Mouse (Mus musculus) forebrain, embryonic 12.5 days (tissue): Measurements from ENCODE around the gene Gh. TPM values are rescaled to one million over a fixed set of nuclear protein-coding genes. Genes with fewer than 3 reads are reported as not detected.

Experiments used
- ATAC-seq: fragments of 200-750 bp; cut with Nextera tagmentation; 2 replicates; pipeline ENCODE4 v1.8.0; 2017; ENCODE audit warnings: moderate TSS enrichment; ENCODE audit not compliant: low FRiP score
- H3K27ac ChIP-seq: fragments of 300-500 bp; sonication (generic); 2 replicates; pipeline ENCODE4 v1.5.1; 2016; ENCODE audit warnings: mild to moderate bottlenecking
- H3K27me3 ChIP-seq: fragments of 300-500 bp; sonication (generic); 2 replicates; pipeline ENCODE4 v1.6.1; 2016; ENCODE audit warnings: mild to moderate bottlenecking
- H3K36me3 ChIP-seq: fragments of 300-500 bp; sonication (generic); replicated peaks from 2 replicates; pipeline ENCODE4 v1.6.1; 2016; ENCODE audit warnings: mild to moderate bottlenecking
- H3K4me1 ChIP-seq: fragments of 300-500 bp; sonication (generic); 2 replicates; pipeline ENCODE4 v1.6.1; 2016
- H3K4me2 ChIP-seq: fragments of 300-500 bp; sonication (generic); 2 replicates; pipeline ENCODE4 v1.6.1; 2016; ENCODE audit warnings: mild to moderate bottlenecking, moderate library complexity
- H3K4me3 ChIP-seq: fragments of 300-500 bp; sonication (generic); replicated peaks from 2 replicates; pipeline ENCODE4 v1.5.1; 2016; ENCODE audit warnings: mild to moderate bottlenecking
- H3K9ac ChIP-seq: fragments of 300-500 bp; sonication (generic); 2 replicates; pipeline ENCODE4 v1.6.1; 2016; ENCODE audit warnings: mild to moderate bottlenecking
- H3K9me3 ChIP-seq: fragments of 300-500 bp; sonication (generic); 2 replicates; pipeline ENCODE4 v1.6.1; 2016
- WGBS: fragments of 180-500 bp; shearing (Covaris S2); methylation state at CpG from one replicate; pipeline ENCODE4 v1.1.7; 2016; 5-methylcytosine and 5-hydroxymethylcytosine counted together
- polyA plus RNA-seq: library from polyadenylated mRNA; unstranded; fragments of >200 nt; fragmentation: Nextera tagmentation; extraction: Ambion mirVana; gene quantifications from 2 replicates; pipeline ENCODE4 v1.2.1, GENCODE M21; 2016

Gene Gh
- polyA plus RNA-seq, 1 experiment from 2014 or later = not detected

DNA sequence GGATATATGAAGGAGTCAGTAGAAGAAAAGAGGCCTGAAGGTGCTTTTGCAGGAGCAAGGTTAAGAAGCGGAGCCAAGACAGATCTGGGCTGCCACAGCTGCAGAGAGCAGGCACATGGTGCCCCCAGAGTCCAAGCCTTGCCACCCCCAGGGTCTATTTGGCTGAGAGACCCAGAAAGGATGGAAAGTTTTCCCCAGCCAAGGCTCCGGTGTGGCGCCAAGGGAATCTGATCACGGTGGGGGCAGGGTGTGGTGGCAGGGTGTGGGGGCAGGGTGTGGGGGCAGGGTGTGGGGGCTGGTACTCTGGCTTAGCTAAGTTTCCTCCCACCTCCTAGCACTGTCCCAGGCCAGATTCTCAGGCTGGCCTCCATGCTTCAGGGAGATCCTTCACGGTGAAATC, 26.9 kb upstream of the Gh start:
- ATAC-seq = no peak
- Histone ChIP-seq H3K9ac (no peak overlapping the region), H3K9me3 (no peaks in the 10 kb centered on the region), H3K4me3 (no peak overlapping the region), H3K27ac (no peak overlapping the region), H3K4me2 (no peak overlapping the region), H3K4me1 (no peaks in the 10 kb centered on the region), H3K27me3 (peaks cover 6% of the 10 kb centered on the region; the same call in 1 of the 2 replicates), H3K36me3 (no peaks in the 10 kb centered on the region)
- WGBS = 74% methylated on average over 5 of the region's 5 CpGs

DNA sequence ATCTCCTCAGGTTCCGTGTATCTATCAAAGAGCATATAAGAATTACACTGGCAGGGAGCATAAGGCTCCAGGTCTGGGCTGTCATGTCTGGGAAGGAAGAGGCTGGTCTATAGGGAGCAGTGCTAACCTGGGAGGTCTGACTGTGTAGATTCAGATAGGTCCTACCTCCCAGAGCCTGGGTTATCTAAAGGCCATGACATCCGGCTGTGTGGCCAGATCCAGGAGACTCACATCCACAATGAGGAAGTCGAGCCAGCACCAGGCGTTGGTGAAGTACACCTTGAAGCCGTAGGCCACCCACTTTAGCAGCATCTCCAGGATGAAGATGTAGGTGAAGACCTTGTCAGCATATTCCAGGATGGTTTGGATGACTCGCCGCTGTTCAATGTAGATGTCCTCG, 24.8 kb upstream of the Gh start:
- 89% methylated on average over 8 of the region's 8 CpGs for WGBS
- no peaks in the 10 kb centered on the region for H3K9me3 ChIP-seq
- no peak for ATAC-seq

DNA sequence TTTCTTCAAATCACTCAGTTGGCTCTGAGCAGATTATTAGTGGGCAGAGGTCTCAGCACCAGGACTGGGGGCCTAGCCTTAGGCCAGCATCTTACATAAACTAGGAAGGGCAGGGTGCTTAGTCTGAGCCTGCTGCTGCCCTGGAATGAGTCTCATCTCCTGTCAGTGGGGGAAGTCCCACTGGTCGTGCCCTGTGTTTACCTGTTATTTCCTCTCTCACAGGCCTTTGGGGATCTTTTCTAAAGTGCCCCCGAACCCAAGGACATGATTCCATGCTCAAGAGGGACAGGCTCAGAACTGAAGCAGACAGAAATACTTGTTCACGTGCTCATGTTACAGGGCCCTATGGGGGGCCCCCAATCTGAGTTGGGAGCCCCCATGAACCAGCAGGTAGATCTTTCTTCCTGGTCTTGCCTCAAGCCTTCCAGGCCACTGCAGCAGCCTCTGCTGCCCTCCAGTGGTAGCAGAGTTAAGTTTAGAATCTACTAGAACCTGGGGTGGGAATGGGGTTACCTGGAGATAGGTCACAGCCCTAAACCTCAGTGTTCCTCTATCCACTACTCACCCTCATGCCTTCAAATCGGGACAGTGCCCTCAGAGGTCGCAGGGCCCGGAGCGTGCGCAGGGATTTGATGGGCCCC, 24.0 kb upstream of the Gh start:
- WGBS = 70% methylated on average over 8 of the region's 8 CpGs
- H3K9me3 ChIP-seq = no peaks in the 10 kb centered on the region
- H3K36me3 ChIP-seq = no peaks in the 10 kb centered on the region
- H3K9ac ChIP-seq = no peak overlapping the region
- H3K4me3 ChIP-seq = no peak overlapping the region
- no peak overlapping the region for H3K4me2 ChIP-seq
- H3K27me3 ChIP-seq = peaks cover 6% of the 10 kb centered on the region; the same call in 1 of the 2 replicates
- H3K27ac ChIP-seq = no peak overlapping the region
- no peaks in the 10 kb centered on the region for H3K4me1 ChIP-seq
- ATAC-seq = no peak

More for the DNA sequence above, 24.8 kb upstream of the Gh start:
- Histone ChIP-seq H3K4me3 (no peak overlapping the region), H3K4me2 (no peak overlapping the region), H3K9ac (no peak overlapping the region), H3K4me1 (no peaks in the 10 kb centered on the region), H3K36me3 (no peaks in the 10 kb centered on the region), H3K27me3 (peaks cover 6% of the 10 kb centered on the region; the same call in 1 of the 2 replicates), H3K27ac (no peak overlapping the region)

DNA sequence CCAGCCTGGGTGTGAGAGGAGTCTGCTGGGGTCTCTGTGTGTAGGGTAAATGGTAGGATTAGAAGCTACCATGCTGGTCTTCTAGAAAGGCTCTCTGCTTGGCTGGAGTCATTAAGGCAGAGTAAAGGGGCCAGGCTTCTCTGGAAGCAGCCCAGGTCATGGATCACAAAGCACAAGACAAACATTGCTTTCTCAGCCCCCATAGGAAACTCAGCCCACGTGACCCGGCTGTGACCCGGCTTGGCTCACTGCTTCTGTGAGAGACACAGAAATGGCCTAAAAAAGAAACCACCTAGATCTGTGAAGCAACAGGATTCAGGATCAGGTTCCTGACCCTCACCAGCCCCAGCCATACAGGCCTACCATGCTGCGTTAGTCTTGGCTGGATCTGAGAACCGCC, 23.2 kb upstream of the Gh start:
- no peaks in the 10 kb centered on the region for H3K36me3 ChIP-seq
- H3K4me2 ChIP-seq = no peak overlapping the region
- H3K9me3 ChIP-seq = no peaks in the 10 kb centered on the region
- no peak overlapping the region for H3K9ac ChIP-seq
- peaks cover 6% of the 10 kb centered on the region; the same call in 1 of the 2 replicates for H3K27me3 ChIP-seq
- no peaks in the 10 kb centered on the region for H3K4me1 ChIP-seq
- ATAC-seq = no peak
- H3K27ac ChIP-seq = no peak overlapping the region
- 71% methylated on average over 5 of the region's 5 CpGs for WGBS
- no peak overlapping the region for H3K4me3 ChIP-seq

DNA sequence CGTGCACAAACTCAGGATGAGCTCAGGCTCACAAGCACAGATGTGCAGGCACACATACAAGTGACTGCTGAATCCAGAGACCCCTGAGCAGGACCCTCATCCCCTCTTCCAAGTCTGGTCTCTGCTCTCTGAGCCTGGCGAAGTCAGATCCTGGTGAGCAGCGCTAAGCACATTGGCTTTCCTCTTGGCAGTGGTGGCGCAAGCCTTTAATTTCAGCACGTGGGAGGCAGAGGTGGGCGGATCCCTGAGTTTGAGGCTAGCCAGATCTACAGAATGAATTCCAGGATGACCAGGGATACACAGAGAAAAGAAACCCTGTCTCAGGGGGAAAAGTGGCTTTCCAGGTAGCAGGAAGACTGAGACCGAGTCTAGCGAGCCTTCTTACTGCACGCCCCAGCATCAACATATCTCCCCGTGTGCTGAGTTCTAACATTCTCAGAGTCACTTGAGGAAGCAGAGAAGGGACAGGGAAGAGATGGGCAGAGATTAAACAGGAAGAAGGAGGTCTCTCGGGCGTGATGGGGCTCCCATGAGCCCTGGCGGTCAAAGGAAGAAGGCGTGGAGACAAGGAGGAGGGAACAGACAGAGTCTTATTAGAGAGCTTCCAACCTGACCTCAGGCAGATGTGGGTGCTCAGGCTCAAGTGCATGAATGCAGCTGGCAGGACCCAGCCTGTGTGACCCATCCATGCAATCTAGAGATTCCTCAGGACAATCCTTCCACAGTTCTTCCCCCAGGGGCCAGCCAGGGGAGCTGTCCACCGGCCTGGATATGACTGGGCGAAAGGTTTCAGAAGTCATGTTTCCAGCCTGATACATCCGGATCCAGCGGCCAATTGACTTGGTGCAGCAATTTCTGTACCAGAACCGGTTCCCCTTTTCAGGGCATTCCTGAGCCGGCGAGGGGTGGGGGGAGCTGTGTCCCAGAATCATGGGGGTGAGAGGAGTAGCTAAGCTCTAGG, 17.0 kb upstream of the Gh start:
- Histone ChIP-seq H3K4me3 (no peak overlapping the region), H3K9me3 (no peaks in the 10 kb centered on the region), H3K27ac (no peak overlapping the region), H3K36me3 (no peaks in the 10 kb centered on the region), H3K9ac (no peak overlapping the region), H3K27me3 (no peaks in the 10 kb centered on the region), H3K4me2 (no peak overlapping the region), H3K4me1 (no peaks in the 10 kb centered on the region)
- no peak for ATAC-seq
- WGBS = 80% methylated on average over 21 of the region's 21 CpGs

DNA sequence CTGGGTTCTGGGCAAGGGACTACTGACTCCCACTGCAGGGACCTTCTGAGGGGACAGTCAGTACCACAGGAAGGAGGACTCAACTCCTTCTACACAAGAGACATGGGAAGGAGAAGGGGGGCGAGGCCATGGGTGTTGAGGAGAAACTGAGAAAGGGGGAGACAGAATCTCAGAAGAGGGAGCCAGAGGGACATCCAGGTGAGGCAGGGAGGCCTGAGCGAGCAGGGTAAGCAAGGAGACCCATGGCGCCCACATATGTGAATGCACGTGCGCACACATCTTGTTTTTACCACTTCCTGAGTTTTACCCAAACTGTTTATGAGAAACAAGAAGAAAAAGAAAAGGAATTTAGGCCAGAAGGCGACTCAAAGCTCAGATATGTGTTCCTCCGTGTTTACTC, 16.1 kb upstream of the Gh start:
- no peak for ATAC-seq
- H3K4me1 ChIP-seq = no peaks in the 10 kb centered on the region
- WGBS = 81% methylated on average over 7 of the region's 7 CpGs
- H3K4me3 ChIP-seq = no peak overlapping the region
- H3K9ac ChIP-seq = no peak overlapping the region
- H3K4me2 ChIP-seq = no peak overlapping the region
- H3K27ac ChIP-seq = no peak overlapping the region
- H3K36me3 ChIP-seq = no peaks in the 10 kb centered on the region
- no peaks in the 10 kb centered on the region for H3K9me3 ChIP-seq
- no peaks in the 10 kb centered on the region for H3K27me3 ChIP-seq

DNA sequence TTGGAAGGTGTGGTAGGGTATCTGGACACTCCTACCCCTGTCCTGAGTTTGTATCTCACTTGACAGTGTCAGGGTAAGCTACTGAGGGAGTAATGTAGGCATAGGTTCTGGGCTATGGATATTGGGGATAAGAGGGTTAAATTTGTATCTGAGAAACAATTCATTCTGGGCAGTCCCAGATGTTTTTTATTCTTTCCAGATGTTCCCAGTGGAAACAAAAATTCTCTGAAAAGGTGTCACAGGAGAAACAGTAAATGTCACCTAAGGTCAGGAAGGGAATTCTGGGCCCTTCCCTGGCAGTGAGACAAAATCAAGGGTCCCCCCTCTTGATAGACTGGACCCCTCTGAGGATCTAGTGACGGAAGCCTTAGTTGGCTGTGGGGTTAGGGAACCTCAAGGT, 14.8 kb upstream of the Gh start:
- H3K36me3 ChIP-seq = no peaks in the 10 kb centered on the region
- H3K27me3 ChIP-seq = no peaks in the 10 kb centered on the region
- H3K4me3 ChIP-seq = no peak overlapping the region
- ATAC-seq = no peak
- 86% methylated on average over 1 of the region's 1 CpGs for WGBS
- H3K4me1 ChIP-seq = no peaks in the 10 kb centered on the region
- no peak overlapping the region for H3K27ac ChIP-seq
- H3K4me2 ChIP-seq = no peak overlapping the region
- no peak overlapping the region for H3K9ac ChIP-seq
- H3K9me3 ChIP-seq = no peaks in the 10 kb centered on the region

DNA sequence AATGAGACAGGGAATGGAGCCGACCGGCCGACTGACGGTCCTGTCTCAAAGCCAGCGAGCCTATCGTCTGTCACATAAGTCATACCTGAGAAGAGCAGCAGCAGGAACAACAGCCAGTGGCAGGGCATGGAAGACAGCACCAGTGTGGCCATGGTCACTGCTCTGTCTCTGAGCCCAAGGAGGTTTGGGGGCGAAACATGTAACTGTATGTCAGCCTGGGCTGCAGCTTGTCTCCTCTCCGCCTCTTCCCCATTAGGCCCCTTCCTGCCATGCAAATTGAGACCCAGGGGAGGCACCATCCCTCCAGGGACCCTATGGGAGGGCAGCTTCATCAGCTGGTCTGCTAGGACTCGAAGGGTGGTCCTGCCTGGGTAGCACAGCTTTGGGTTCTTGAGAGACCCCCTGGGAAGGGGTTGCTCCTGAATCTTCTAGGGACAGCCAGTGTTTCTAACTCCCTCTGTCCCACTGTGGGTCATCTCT, 12.7 kb upstream of the Gh start, which contains the start of gene Cd79b:
TSS of gene Cd79b (minus strand) at position 430 of the 480 bp plus-strand sequence.
- Histone ChIP-seq H3K27me3 (no peaks in the 10 kb centered on the region), H3K4me1 (no peaks in the 10 kb centered on the region), H3K36me3 (no peaks in the 10 kb centered on the region), H3K9ac (no peak within 1 kb of the TSS), H3K4me3 (no peak within 1 kb of the TSS), H3K4me2 (no peak within 1 kb of the TSS), H3K27ac (no peak within 1 kb of the TSS), H3K9me3 (no peaks in the 10 kb centered on the region)
- no peak for ATAC-seq
- WGBS = 87% methylated on average over 9 of the region's 9 CpGs

DNA sequence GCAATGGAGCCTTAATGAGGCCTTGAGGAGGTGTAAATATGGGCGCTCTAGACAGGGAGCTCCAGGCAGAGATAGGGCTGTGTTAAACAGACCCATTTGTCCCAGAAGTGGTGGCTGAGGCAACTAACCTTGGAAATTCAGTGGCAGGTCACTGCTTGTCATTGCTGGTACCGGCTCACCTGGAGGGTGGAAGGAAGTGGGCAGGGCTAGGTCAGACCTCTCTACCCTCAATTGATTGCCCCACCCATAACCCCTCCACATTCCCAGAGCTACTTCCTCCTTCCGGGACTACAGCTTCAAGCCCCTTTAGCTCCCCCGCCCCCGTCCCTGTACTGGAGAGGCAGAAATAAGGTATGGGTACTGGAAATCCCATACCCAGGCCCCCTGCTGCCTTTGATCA, 11.9 kb upstream of the Gh start:
- Histone ChIP-seq H3K4me1 (no peaks in the 10 kb centered on the region), H3K9ac (no peak overlapping the region), H3K27me3 (no peaks in the 10 kb centered on the region), H3K4me3 (no peak overlapping the region), H3K36me3 (no peaks in the 10 kb centered on the region), H3K9me3 (no peaks in the 10 kb centered on the region), H3K27ac (no peak overlapping the region), H3K4me2 (no peak overlapping the region)
- no peak for ATAC-seq
- 76% methylated on average over 5 of the region's 5 CpGs for WGBS

DNA sequence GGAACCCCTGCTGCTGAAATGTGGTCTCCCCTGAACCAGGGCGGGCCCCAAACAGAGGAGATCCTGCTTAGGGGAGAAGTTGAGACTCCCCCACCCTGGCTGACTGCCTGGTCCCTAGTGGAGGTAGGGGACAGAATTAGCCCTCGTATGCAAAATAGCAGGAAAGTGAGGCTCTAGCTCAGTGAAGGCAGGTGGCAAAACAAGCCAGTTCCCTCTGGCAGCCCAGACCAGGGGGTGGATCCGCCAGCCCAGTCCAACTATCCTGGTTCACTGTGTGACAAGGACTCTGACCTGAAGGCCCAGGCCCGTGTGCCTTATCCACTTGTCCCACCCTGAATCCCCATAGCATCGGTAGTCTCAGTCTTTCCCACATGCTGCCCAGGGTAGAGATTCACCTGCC, 8.5 kb upstream of the Gh start:
- Histone ChIP-seq H3K4me2 (no peak overlapping the region), H3K27me3 (no peaks in the 10 kb centered on the region), H3K4me1 (no peaks in the 10 kb centered on the region), H3K4me3 (no peak overlapping the region), H3K9me3 (no peaks in the 10 kb centered on the region), H3K9ac (no peak overlapping the region), H3K27ac (no peak overlapping the region), H3K36me3 (no peaks in the 10 kb centered on the region)
- ATAC-seq = no peak
- WGBS = 73% methylated on average over 5 of the region's 5 CpGs

DNA sequence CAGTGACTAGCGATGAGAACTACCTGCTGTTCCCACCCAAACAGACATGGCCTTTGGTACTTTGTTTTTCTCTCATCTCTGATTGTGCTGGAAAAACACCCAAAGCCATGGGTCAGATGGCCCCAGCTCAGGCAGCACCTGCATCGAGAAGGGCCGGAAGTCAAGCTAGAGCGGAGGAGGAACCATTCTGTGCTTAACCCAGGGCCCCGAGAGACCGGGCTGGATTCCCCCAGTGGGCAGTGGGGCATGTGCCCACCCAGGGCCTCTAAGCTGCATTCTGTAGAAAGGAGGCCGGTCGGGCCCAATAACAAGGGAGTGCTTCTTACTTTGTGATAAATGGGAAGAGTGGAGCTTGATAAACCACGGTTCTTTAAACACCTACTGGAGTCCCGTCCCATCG, 6.5 kb upstream of the Gh start:
- Histone ChIP-seq H3K27me3 (no peaks in the 10 kb centered on the region), H3K9me3 (no peaks in the 10 kb centered on the region), H3K27ac (no peak overlapping the region), H3K9ac (no peak overlapping the region), H3K36me3 (no peaks in the 10 kb centered on the region), H3K4me2 (no peak overlapping the region), H3K4me1 (no peaks in the 10 kb centered on the region), H3K4me3 (no peak overlapping the region)
- ATAC-seq = no peak
- WGBS = 88% methylated on average over 11 of the region's 11 CpGs

DNA sequence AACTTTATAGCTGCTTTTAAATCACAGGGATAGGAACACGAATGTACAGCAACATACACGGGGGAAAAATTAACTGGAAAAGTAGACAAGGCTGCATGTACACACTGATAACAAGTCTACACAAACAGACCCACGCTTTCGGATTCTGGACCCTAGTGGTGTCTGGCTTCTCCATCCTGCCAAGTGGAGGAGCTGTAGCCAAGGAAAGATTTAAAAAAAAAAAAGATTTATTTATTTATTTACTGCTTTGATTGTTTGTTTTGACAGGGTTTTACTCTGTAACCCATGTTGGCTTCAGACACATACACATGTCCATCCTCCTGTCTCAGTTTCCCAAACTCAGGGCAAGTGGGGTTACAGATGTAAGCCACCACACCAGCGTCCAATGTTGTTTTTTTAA, 5.8 kb upstream of the Gh start:
- ATAC-seq = no peak
- H3K9ac ChIP-seq = no peak overlapping the region
- no peaks in the 10 kb centered on the region for H3K27me3 ChIP-seq
- WGBS = 86% methylated on average over 5 of the region's 5 CpGs
- no peak overlapping the region for H3K4me2 ChIP-seq
- H3K4me1 ChIP-seq = no peaks in the 10 kb centered on the region
- no peak overlapping the region for H3K4me3 ChIP-seq
- H3K9me3 ChIP-seq = no peaks in the 10 kb centered on the region
- no peak overlapping the region for H3K27ac ChIP-seq
- H3K36me3 ChIP-seq = no peaks in the 10 kb centered on the region
